In the genomic region with DNA sequence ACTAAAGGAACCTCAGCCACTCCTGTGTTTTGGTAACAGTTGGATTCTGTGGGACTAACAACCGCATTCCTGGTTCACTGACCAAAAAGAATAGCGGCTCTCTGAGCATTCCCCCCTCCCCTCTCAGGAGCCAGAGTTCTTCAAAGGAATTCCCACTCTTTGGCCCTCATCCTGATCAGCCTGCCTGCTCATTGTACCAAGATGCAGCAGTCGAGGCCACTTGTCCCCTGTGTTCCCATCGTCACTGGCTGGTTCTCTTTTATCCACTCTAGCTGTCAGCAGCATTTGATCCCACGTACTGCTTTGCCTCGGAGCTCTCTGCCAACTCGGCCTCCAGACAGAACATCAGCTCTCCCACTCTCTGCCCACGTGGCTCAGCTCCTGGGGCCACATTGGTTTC, we compare ENCODE assay signal across 15 mouse cellular contexts. TPM values are rescaled to one million over a fixed set of nuclear protein-coding genes. Genes with fewer than 3 reads are reported as not detected.
DNase-seq lines count a peak whose midpoint lies in the region; ATAC-seq and TF ChIP-seq lines count a peak whose summit lies in the region.
"Had no signal": no experiment of that assay in that cellular context is flagged by ENCODE, and none has a peak within 500 bp of the region (broad histone marks: within the 10 kb centered on the region; RNA-seq: fewer than 3 reads in every experiment).

No protein-coding gene starts in this region.

- WGBS in kidney, embryonic 14.5 days = 36% methylated on average over 8 of the region's 8 CpGs
- 30% methylated on average over 8 of the region's 8 CpGs for WGBS in kidney, embryonic 15.5 days
- 14% methylated on average over 8 of the region's 8 CpGs for WGBS in hindbrain, embryonic 15.5 days
- 46% methylated on average over 8 of the region's 8 CpGs for WGBS in kidney, adult 2 months

- H3K27me3 ChIP-seq in kidney, embryonic 14.5 days (ENCODE audit: control insufficient read depth, insufficient read depth, low read length) = no peaks in the 10 kb centered on the region
- no peaks in the 10 kb centered on the region for H3K27me3 ChIP-seq in kidney, embryonic 15.5 days
- H3K27me3 ChIP-seq in Patski = no peaks in the 10 kb centered on the region
- no peaks in the 10 kb centered on the region for H3K27me3 ChIP-seq in hindbrain, embryonic 15.5 days
- H3K27me3 ChIP-seq in kidney, adult 2 months (replicated peaks; ENCODE audit: control insufficient read depth, insufficient read depth, low read length) = no peaks in the 10 kb centered on the region
- H3K27me3 ChIP-seq: CH12.LX; stomach, embryonic 15.5 days had no signal

- H3K4me1 ChIP-seq in kidney, embryonic 14.5 days (ENCODE audit: control insufficient read depth, insufficient read depth, low read length) = no peaks in the 10 kb centered on the region
- peaks cover 21% of the 10 kb centered on the region for H3K4me1 ChIP-seq in kidney, embryonic 15.5 days
- peaks cover 6% of the 10 kb centered on the region; the same call in 1 of the 2 replicates for H3K4me1 ChIP-seq in hindbrain, embryonic 15.5 days (replicated peaks)
- H3K4me1 ChIP-seq in kidney, adult 2 months (ENCODE audit: control insufficient read depth, insufficient read depth, low read length) = no peaks in the 10 kb centered on the region; the same call in 1 of the 2 replicates
- H3K4me1 ChIP-seq: stomach, embryonic 15.5 days had no signal

- POLR2A ChIA-PET in Patski (lab: Charles Lee) = interaction anchor here (1.2 kb wide), 1 partner anchor 9 kb away, joined by 3 read pairs; no protein-coding TSS in a partner anchor

- no peak for DNase-seq in Patski (ENCODE audit: low read depth, low spot score)
- peak; percentile 25 for DNase-seq in embryo, embryonic 9.5 days (ENCODE audit: extremely low spot score)
- DNase-seq in spleen, postnatal 36 days (ENCODE audit: low spot score in 2 of 2) = no peak
- no peak for DNase-seq in kidney, adult 2 months
- DNase-seq: cerebellum, postnatal 36 days; kidney, adult 9 months; lung, embryonic 14.5 days had no signal

- TF ChIP-seq POLR2A in kidney, adult 2 months (IDR thresholded peaks at IDR 0.05; ENCODE audit: low read depth, low read length) = no peak

- no peak for TF ChIP-seq CTCF in Patski (IDR thresholded peaks at IDR 0.05)
- TF ChIP-seq CTCF in kidney, adult 2 months (conservative IDR thresholded peaks at IDR 0.05; ENCODE audit: insufficient read depth, insufficient read length, low read depth, low read length) = no peak

- peak; percentile 48; the same call in 1 of the 2 replicates for ATAC-seq in kidney, embryonic 14.5 days (ENCODE audit: low FRiP score, low TSS enrichment)
- no peak for ATAC-seq in kidney, embryonic 15.5 days (replicated peaks; ENCODE audit: low FRiP score)
- peak; percentile 22 for ATAC-seq in Patski
- ATAC-seq in hindbrain, embryonic 15.5 days (ENCODE audit: low FRiP score, low read depth) = 0 out of 2 replicates have a peak, but pooled peaks have one; percentile 27
- no peak for ATAC-seq in granulocyte monocyte progenitor cell, adult 5-6 weeks (replicated peaks; ENCODE audit: poor library complexity, severe bottlenecking)

- no peak overlapping the region for H3K4me3 ChIP-seq in kidney, embryonic 14.5 days (ENCODE audit: low read length)
- no peak overlapping the region for H3K4me3 ChIP-seq in kidney, embryonic 15.5 days (replicated peaks)
- H3K4me3 ChIP-seq in hindbrain, embryonic 15.5 days = no peak overlapping the region
- no peak overlapping the region for H3K4me3 ChIP-seq in kidney, adult 2 months (ENCODE audit: insufficient read depth, low read depth, low read length)
- H3K4me3 ChIP-seq: stomach, embryonic 15.5 days had no signal

- H3K9ac ChIP-seq in kidney, embryonic 14.5 days (ENCODE audit: low read depth, low read length) = no peak overlapping the region
- H3K9ac ChIP-seq in kidney, embryonic 15.5 days = no peak overlapping the region
- H3K9ac ChIP-seq in hindbrain, embryonic 15.5 days = no peak overlapping the region
- H3K9ac ChIP-seq: lung, embryonic 14.5 days; stomach, embryonic 15.5 days had no signal

- H3K9me3 ChIP-seq in kidney, embryonic 14.5 days (ENCODE audit: control insufficient read depth, low read length) = no peaks in the 10 kb centered on the region
- H3K9me3 ChIP-seq in kidney, embryonic 15.5 days (replicated peaks) = no peaks in the 10 kb centered on the region
- H3K9me3 ChIP-seq in hindbrain, embryonic 15.5 days = no peaks in the 10 kb centered on the region
- H3K9me3 ChIP-seq: stomach, embryonic 15.5 days had no signal

- H3K4me2 ChIP-seq in kidney, embryonic 14.5 days (replicated peaks; ENCODE audit: low read depth, low read length) = no peak overlapping the region
- no peak overlapping the region for H3K4me2 ChIP-seq in kidney, embryonic 15.5 days
- no peak overlapping the region for H3K4me2 ChIP-seq in hindbrain, embryonic 15.5 days
- H3K4me2 ChIP-seq: lung, embryonic 14.5 days; stomach, embryonic 15.5 days had no signal

- in situ Hi-C loops in Patski (cut with MboI; ENCODE audit: low pct_unique_long_range_greater_than_20kb) = no loop called here

- CTCF ChIA-PET in Patski (lab: Charles Lee) = interaction anchor here (1.4 to 2.4 kb wide), 2 partner anchors 10 to 13 kb away, joined by 4 to 9 read pairs; no protein-coding TSS in a partner anchor

- H3K27ac ChIP-seq in kidney, embryonic 14.5 days (ENCODE audit: low read depth, low read length) = no peak overlapping the region
- no peak overlapping the region for H3K27ac ChIP-seq in kidney, embryonic 15.5 days
- no peak overlapping the region for H3K27ac ChIP-seq in hindbrain, embryonic 15.5 days (replicated peaks)
- H3K27ac ChIP-seq in kidney, adult 2 months (ENCODE audit: insufficient read depth, low read depth, low read length) = no peak overlapping the region
- H3K27ac ChIP-seq: stomach, embryonic 15.5 days had no signal

- H3K36me3 ChIP-seq in kidney, embryonic 14.5 days (ENCODE audit: control insufficient read depth, insufficient read depth, low read length) = no peaks in the 10 kb centered on the region
- H3K36me3 ChIP-seq in kidney, embryonic 15.5 days = no peaks in the 10 kb centered on the region
- H3K36me3 ChIP-seq in hindbrain, embryonic 15.5 days = no peaks in the 10 kb centered on the region
- no peaks in the 10 kb centered on the region for H3K36me3 ChIP-seq in kidney, adult 2 months (ENCODE audit: control insufficient read depth, insufficient read depth, low read length)
- H3K36me3 ChIP-seq: stomach, embryonic 15.5 days had no signal

RNA-seq across cellular contexts. Expression of gene Slc34a2, which starts 41.3 kb away (rescaled TPM):
- polyA plus RNA-seq in kidney, embryonic 14.5 days (2014; fragmentation: Nextera tagmentation; extraction: Ambion mirVana) = 0.09 TPM in 1 of 2 replicates, not detected in the other
- polyA plus RNA-seq in kidney, embryonic 15.5 days (2015; fragmentation: Nextera tagmentation; extraction: Ambion mirVana) = 0.43 and 0.57 TPM in 2 replicates
- 1.9 TPM for polyA plus RNA-seq in Patski (2021)
- 0.05 and 0.17 TPM in 2 replicates for polyA plus RNA-seq in hindbrain, embryonic 15.5 days (2015; fragmentation: Nextera tagmentation; extraction: Ambion mirVana)
- not detected in 2 replicates for total RNA-seq in granulocyte monocyte progenitor cell, adult 5-6 weeks (2014; fragmentation: Nextera tagmentation)
- not detected in 2 replicates for total RNA-seq in granulocyte monocyte progenitor cell, adult 5-6 weeks (2017)
- 2.9 and 3.1 TPM in 2 replicates for polyA plus RNA-seq in kidney, adult 2 months (2012; rRNA removed)
- total RNA-seq: CH12.LX; megakaryocyte-erythroid progenitor cell, adult 5-6 weeks had no signal
- polyA plus RNA-seq: heart, embryonic 14.5 days had no signal

Comparison
In these comparisons a context has a peak if more than half of its experiments do, and no peak if none do; other contexts are left out.
1. ATAC-seq: peak in kidney, embryonic 14.5 days (single experiment), Patski (single experiment) and hindbrain, embryonic 15.5 days (single experiment); none in kidney, embryonic 15.5 days (single experiment) and granulocyte monocyte progenitor cell, adult 5-6 weeks (single experiment).